Mouse (Mus musculus) bone marrow, adult 2 months (tissue): Measurements from ENCODE around the gene Cd53.

Experiments used
- CTCF ChIP-seq: fragments of 200-500 bp; IDR thresholded peaks from 2 replicates; pipeline ENCODE4 v1.5.1; 2011; ENCODE audit warnings: low read length, control low read depth; ENCODE audit not compliant: control insufficient read depth, insufficient read depth
- POLR2A ChIP-seq: fragments of 200-500 bp; IDR thresholded peaks from 2 replicates; pipeline ENCODE4 v1.6.1; 2011; ENCODE audit warnings: low read depth, mild to moderate bottlenecking, control low read depth, low read length, borderline replicate concordance; ENCODE audit not compliant: control insufficient read depth

GRCm38 (mm10) chr3:106798079-106798478 is 8.1 kb upstream of the Cd53 start:
- TF ChIP-seq CTCF (no peak), POLR2A (no peak)
